ENCODE assay signal across 13 mouse cellular contexts in genomic region chr11:99035350-99035749, GRCm38 (mm10). TPM values are rescaled to one million over a fixed set of nuclear protein-coding genes. Genes with fewer than 3 reads are reported as not detected.
DNase-seq lines count a peak whose midpoint lies in the region; ATAC-seq and TF ChIP-seq lines count a peak whose summit lies in the region.
"Had no signal": no experiment of that assay in that cellular context is flagged by ENCODE, and none has a peak within 500 bp of the region (broad histone marks: within the 10 kb centered on the region; RNA-seq: fewer than 3 reads in every experiment).

No protein-coding gene starts in this region.

- in situ Hi-C loops in Patski (cut with MboI; ENCODE audit: low pct_unique_long_range_greater_than_20kb): loop anchor here (5.0 kb wide), 1 partner anchor 112 kb away; no protein-coding TSS in a partner anchor

- H3K27me3 ChIP-seq in forebrain, postnatal 0 days (ENCODE audit: insufficient read depth, low read length): no peaks in the 10 kb centered on the region
- peaks cover 4% of the 10 kb centered on the region; the same call in 1 of the 2 replicates for H3K27me3 ChIP-seq in forebrain, embryonic 13.5 days
- H3K27me3 ChIP-seq in liver, embryonic 14.5 days (ENCODE audit: control insufficient read depth, insufficient read depth, low read length): peaks cover 13% of the 10 kb centered on the region
- H3K27me3 ChIP-seq in liver, embryonic 11.5 days (replicated peaks; ENCODE audit: control insufficient read depth, insufficient read depth, low read length): peaks cover 4% of the 10 kb centered on the region
- no peaks in the 10 kb centered on the region for H3K27me3 ChIP-seq in Patski
- H3K27me3 ChIP-seq: hindbrain, embryonic 15.5 days had no signal

- no peak overlapping the region for H3K27ac ChIP-seq in forebrain, postnatal 0 days (ENCODE audit: low read depth, low read length)
- no peak overlapping the region for H3K27ac ChIP-seq in forebrain, embryonic 13.5 days
- H3K27ac ChIP-seq in liver, embryonic 14.5 days: no peak overlapping the region
- H3K27ac ChIP-seq in liver, embryonic 11.5 days (ENCODE audit: low read depth, low read length): no peak overlapping the region
- H3K27ac ChIP-seq: hindbrain, embryonic 15.5 days; macrophage; neural tube, embryonic 12.5 days had no signal

- H3K4me2 ChIP-seq in forebrain, postnatal 0 days (ENCODE audit: low read depth): no peak overlapping the region
- H3K4me2 ChIP-seq in forebrain, embryonic 13.5 days: no peak overlapping the region
- H3K4me2 ChIP-seq in liver, embryonic 14.5 days (ENCODE audit: low read depth): no peak overlapping the region
- no peak overlapping the region for H3K4me2 ChIP-seq in liver, embryonic 11.5 days
- H3K4me2 ChIP-seq: hindbrain, embryonic 15.5 days; neural tube, embryonic 12.5 days had no signal

- ATAC-seq in forebrain, postnatal 0 days: no peak
- no peak for ATAC-seq in forebrain, embryonic 13.5 days
- no peak for ATAC-seq in liver, embryonic 14.5 days (ENCODE audit: insufficient read depth)
- ATAC-seq in liver, embryonic 11.5 days (replicated peaks; ENCODE audit: low FRiP score): no peak
- no peak for ATAC-seq in Patski
- ATAC-seq in megakaryocyte-erythroid progenitor cell, adult 5-6 weeks (replicated peaks; ENCODE audit: low FRiP score, low TSS enrichment, poor library complexity, severe bottlenecking): 0 out of 2 replicates have a peak, but pooled peaks have one; percentile 32

- H3K9ac ChIP-seq in forebrain, postnatal 0 days: no peak overlapping the region
- no peak overlapping the region for H3K9ac ChIP-seq in forebrain, embryonic 13.5 days
- H3K9ac ChIP-seq in liver, embryonic 14.5 days (replicated peaks): no peak overlapping the region
- H3K9ac ChIP-seq in liver, embryonic 11.5 days (ENCODE audit: low read depth, low read length): no peak overlapping the region
- H3K9ac ChIP-seq: hindbrain, embryonic 15.5 days; neural tube, embryonic 12.5 days had no signal

- WGBS in forebrain, postnatal 0 days: 63% methylated on average over 4 of the region's 4 CpGs
- 73% methylated on average over 4 of the region's 4 CpGs for WGBS in forebrain, embryonic 13.5 days
- WGBS in liver, embryonic 14.5 days (ENCODE audit: insufficient replicate concordance): 47% methylated on average over 4 of the region's 4 CpGs
- 62% methylated on average over 4 of the region's 4 CpGs for WGBS in liver, embryonic 11.5 days

- H3K4me3 ChIP-seq in forebrain, postnatal 0 days (ENCODE audit: low read depth, low read length): no peak overlapping the region
- H3K4me3 ChIP-seq in forebrain, embryonic 13.5 days: no peak overlapping the region
- H3K4me3 ChIP-seq in liver, embryonic 14.5 days (ENCODE audit: insufficient read depth in 1 of 2, low read depth in 2 of 2, low read length in 2 of 2): no peak overlapping the region
- H3K4me3 ChIP-seq in liver, embryonic 11.5 days (ENCODE audit: low read depth, low read length): no peak overlapping the region
- H3K4me3 ChIP-seq: hindbrain, embryonic 15.5 days; neural tube, embryonic 12.5 days had no signal

- DNase-seq in forebrain, postnatal 0 days: no peak
- DNase-seq in liver, embryonic 14.5 days (ENCODE audit: low read depth in 3 of 3, low spot score in 3 of 3): no peak
- no peak for DNase-seq in liver, embryonic 11.5 days (ENCODE audit: low spot score)
- no peak for DNase-seq in Patski (ENCODE audit: low read depth, low spot score)
- no peak for DNase-seq in adrenal gland, postnatal 10 days
- DNase-seq in lung, adult 18-20 months: no peak
- DNase-seq: gastrocnemius, postnatal 25 days; left cerebral cortex, postnatal 4 days had no signal

- no peaks in the 10 kb centered on the region for H3K4me1 ChIP-seq in forebrain, postnatal 0 days (ENCODE audit: insufficient read depth)
- H3K4me1 ChIP-seq in forebrain, embryonic 13.5 days: 0 out of 2 replicates have a peak, but pooled peaks cover 5% of the 10 kb centered on the region
- H3K4me1 ChIP-seq in liver, embryonic 14.5 days (replicated peaks; ENCODE audit: control insufficient read depth in 2 of 2, insufficient read depth in 2 of 2, low read length in 1 of 2): peaks cover 0 to 4% of the 10 kb centered on the region in 2 experiments; a peak in 2 of 4 replicates
- peaks cover 5% of the 10 kb centered on the region; the same call in 1 of the 2 replicates for H3K4me1 ChIP-seq in liver, embryonic 11.5 days (replicated peaks; ENCODE audit: control insufficient read depth, insufficient read depth, low read length)

- no peaks in the 10 kb centered on the region for H3K9me3 ChIP-seq in forebrain, postnatal 0 days (ENCODE audit: low read length)
- H3K9me3 ChIP-seq in forebrain, embryonic 13.5 days (replicated peaks): no peaks in the 10 kb centered on the region
- H3K9me3 ChIP-seq in liver, embryonic 14.5 days (ENCODE audit: control insufficient read depth, low read length): no peaks in the 10 kb centered on the region
- H3K9me3 ChIP-seq in liver, embryonic 11.5 days (ENCODE audit: control insufficient read depth, low read length): no peaks in the 10 kb centered on the region
- H3K9me3 ChIP-seq: hindbrain, embryonic 15.5 days; neural tube, embryonic 12.5 days had no signal

- TF ChIP-seq EP300 in liver, embryonic 14.5 days (IDR thresholded peaks at IDR 0.05; ENCODE audit: low read depth): no peak

- POLR2A ChIA-PET in Patski (lab: Charles Lee): no interaction called here

- TF ChIP-seq CTCF in forebrain, postnatal 0 days (IDR thresholded peaks at IDR 0.05; ENCODE audit: low read depth): peak; percentile 30; the same call in 1 of the 2 replicates
- peak; percentile 33; the same call in 1 of the 2 replicates for TF ChIP-seq CTCF in liver, embryonic 14.5 days (IDR thresholded peaks at IDR 0.05; ENCODE audit: low read depth)
- TF ChIP-seq CTCF in Patski (IDR thresholded peaks at IDR 0.05): peak; percentile 60

- CTCF ChIA-PET in Patski (lab: Charles Lee): interaction anchor here (0.8 kb wide), 2 partner anchors 14 to 104 kb away, joined by 3 read pairs; no protein-coding TSS in a partner anchor

- no peaks in the 10 kb centered on the region for H3K36me3 ChIP-seq in forebrain, postnatal 0 days (ENCODE audit: insufficient read depth)
- no peaks in the 10 kb centered on the region for H3K36me3 ChIP-seq in forebrain, embryonic 13.5 days (ENCODE audit: poor library complexity, severe bottlenecking)
- no peaks in the 10 kb centered on the region for H3K36me3 ChIP-seq in liver, embryonic 14.5 days (replicated peaks; ENCODE audit: control insufficient read depth, insufficient read depth, low read depth)
- H3K36me3 ChIP-seq in liver, embryonic 11.5 days (ENCODE audit: control insufficient read depth, insufficient read depth, low read length): no peaks in the 10 kb centered on the region
- H3K36me3 ChIP-seq: hindbrain, embryonic 15.5 days; neural tube, embryonic 12.5 days had no signal

RNA-seq across cellular contexts. Expression of gene Igfbp4, which starts 5.7 kb away (rescaled TPM):
- 99.0 and 102 TPM in 2 replicates for total RNA-seq in forebrain, postnatal 0 days (2014; rRNA removed)
- 128 and 142 TPM in 2 replicates for polyA plus RNA-seq in forebrain, postnatal 0 days (2015; fragmentation: Nextera tagmentation; extraction: Ambion mirVana)
- polyA plus RNA-seq in forebrain, embryonic 13.5 days (2015; fragmentation: Nextera tagmentation; extraction: Ambion mirVana): 131 TPM in 2 replicates
- 60.6 and 71.4 TPM in 2 replicates for polyA plus RNA-seq in liver, embryonic 14.5 days (2012; rRNA removed)
- 115 and 123 TPM in 2 replicates for polyA plus RNA-seq in liver, embryonic 14.5 days (2014; fragmentation: Nextera tagmentation; extraction: Ambion mirVana)
- polyA plus RNA-seq in liver, embryonic 11.5 days (2014; fragmentation: Nextera tagmentation; extraction: Ambion mirVana): 324 and 328 TPM in 2 replicates
- polyA plus RNA-seq in Patski (2021): 3.0 TPM
- 15.9 and 22.9 TPM in 2 replicates for total RNA-seq in megakaryocyte-erythroid progenitor cell, adult 5-6 weeks (2014; fragmentation: Nextera tagmentation)
- total RNA-seq in megakaryocyte-erythroid progenitor cell, adult 5-6 weeks (2017): 23.5 and 68.2 TPM in 2 replicates
- total RNA-seq in adrenal gland, postnatal 10 days (2021): 100 to 1,000 TPM; 219 to 333 TPM

RNA-seq across cellular contexts. Expression of gene Top2a, which starts 11.4 kb away (rescaled TPM):
- 30.2 and 40.7 TPM in 2 replicates for total RNA-seq in forebrain, postnatal 0 days (2014; rRNA removed)
- polyA plus RNA-seq in forebrain, postnatal 0 days (2015; fragmentation: Nextera tagmentation; extraction: Ambion mirVana): 18.1 and 19.7 TPM in 2 replicates
- 276 and 284 TPM in 2 replicates for polyA plus RNA-seq in forebrain, embryonic 13.5 days (2015; fragmentation: Nextera tagmentation; extraction: Ambion mirVana)
- 57.7 and 108 TPM in 2 replicates for polyA plus RNA-seq in liver, embryonic 14.5 days (2012; rRNA removed)
- polyA plus RNA-seq in liver, embryonic 14.5 days (2014; fragmentation: Nextera tagmentation; extraction: Ambion mirVana): 197 and 214 TPM in 2 replicates
- 315 and 330 TPM in 2 replicates for polyA plus RNA-seq in liver, embryonic 11.5 days (2014; fragmentation: Nextera tagmentation; extraction: Ambion mirVana)
- polyA plus RNA-seq in Patski (2021): 139 TPM
- 363 and 371 TPM in 2 replicates for total RNA-seq in megakaryocyte-erythroid progenitor cell, adult 5-6 weeks (2014; fragmentation: Nextera tagmentation)
- total RNA-seq in megakaryocyte-erythroid progenitor cell, adult 5-6 weeks (2017): 444 and 492 TPM in 2 replicates
- total RNA-seq in adrenal gland, postnatal 10 days (2021): 10 to 100 TPM; 54.0 to 73.1 TPM

RNA-seq across cellular contexts. Expression of gene Gjd3, which starts 52.5 kb away (rescaled TPM):
- 1.2 and 1.4 TPM in 2 replicates for total RNA-seq in forebrain, postnatal 0 days (2014; rRNA removed)
- 2.0 and 2.7 TPM in 2 replicates for polyA plus RNA-seq in forebrain, postnatal 0 days (2015; fragmentation: Nextera tagmentation; extraction: Ambion mirVana)
- 0.21 TPM in 1 of 2 replicates, not detected in the other for polyA plus RNA-seq in forebrain, embryonic 13.5 days (2015; fragmentation: Nextera tagmentation; extraction: Ambion mirVana)
- not detected in 2 replicates for polyA plus RNA-seq in liver, embryonic 14.5 days (2012; rRNA removed)
- not detected in 2 replicates for polyA plus RNA-seq in liver, embryonic 14.5 days (2014; fragmentation: Nextera tagmentation; extraction: Ambion mirVana)
- polyA plus RNA-seq in liver, embryonic 11.5 days (2014; fragmentation: Nextera tagmentation; extraction: Ambion mirVana): 0.21 and 0.22 TPM in 2 replicates
- 0.19 TPM for polyA plus RNA-seq in Patski (2021)
- not detected in 2 replicates for total RNA-seq in megakaryocyte-erythroid progenitor cell, adult 5-6 weeks (2014; fragmentation: Nextera tagmentation)
- total RNA-seq in megakaryocyte-erythroid progenitor cell, adult 5-6 weeks (2017): not detected in 2 replicates
- under 1 TPM; 0.45 to 0.73 TPM for total RNA-seq in adrenal gland, postnatal 10 days (2021)
- total RNA-seq: gastrocnemius, postnatal 25 days had no signal
- polyA plus RNA-seq: macrophage had no signal

RNA-seq across cellular contexts. Expression of gene Tns4, which starts 53.8 kb away (rescaled TPM):
- 0.48 TPM in 1 of 2 replicates, not detected in the other for total RNA-seq in forebrain, postnatal 0 days (2014; rRNA removed)
- polyA plus RNA-seq in forebrain, postnatal 0 days (2015; fragmentation: Nextera tagmentation; extraction: Ambion mirVana): 0.29 TPM in 1 of 2 replicates, not detected in the other
- not detected in 2 replicates for polyA plus RNA-seq in forebrain, embryonic 13.5 days (2015; fragmentation: Nextera tagmentation; extraction: Ambion mirVana)
- 0.36 and 0.42 TPM in 2 replicates for polyA plus RNA-seq in liver, embryonic 14.5 days (2012; rRNA removed)
- 0.09 and 0.33 TPM in 2 replicates for polyA plus RNA-seq in liver, embryonic 14.5 days (2014; fragmentation: Nextera tagmentation; extraction: Ambion mirVana)
- 0.21 TPM in 1 of 2 replicates, not detected in the other for polyA plus RNA-seq in liver, embryonic 11.5 days (2014; fragmentation: Nextera tagmentation; extraction: Ambion mirVana)
- not detected for polyA plus RNA-seq in Patski (2021)
- not detected in 2 replicates for total RNA-seq in megakaryocyte-erythroid progenitor cell, adult 5-6 weeks (2014; fragmentation: Nextera tagmentation)
- not detected in 2 replicates for total RNA-seq in megakaryocyte-erythroid progenitor cell, adult 5-6 weeks (2017)
- under 1 TPM; 0.12 to 0.51 TPM for total RNA-seq in adrenal gland, postnatal 10 days (2021)
- total RNA-seq: left cerebral cortex, postnatal 4 days had no signal

Comparison
In these comparisons a context has a peak if more than half of its experiments do, and no peak if none do; other contexts are left out.
1. RNA of gene Igfbp4, which starts 5.7 kb away (polyA plus RNA-seq): 324 to 328 TPM in liver, embryonic 11.5 days, 131 TPM in forebrain, embryonic 13.5 days, 128 to 142 TPM in forebrain, postnatal 0 days and 60.6 to 123 TPM in liver, embryonic 14.5 days; 3.0 TPM in Patski (single experiment); every median in the first group is over 10 times any median in the second.
2. Peak in every context shown above with its lines, with median percentiles within 50 percentile points of each other: CTCF ChIP-seq.